Mouse (Mus musculus): ENCODE results near the gene Gm20605. TPM values are rescaled to one million over a fixed set of nuclear protein-coding genes. Genes with fewer than 3 reads are reported as not detected.
A peak's percentile ranks its signal among the peaks of the same experiment; 100 is the strongest.
"Not testable (repeated sequence)": the region's sequence is repeated elsewhere in the genome, so short reads cannot be mapped to it uniquely, and the experiment has no call there.

The Gm20605 gene
- polyA plus RNA-seq, 1 experiment, result 15.0 TPM

DNA sequence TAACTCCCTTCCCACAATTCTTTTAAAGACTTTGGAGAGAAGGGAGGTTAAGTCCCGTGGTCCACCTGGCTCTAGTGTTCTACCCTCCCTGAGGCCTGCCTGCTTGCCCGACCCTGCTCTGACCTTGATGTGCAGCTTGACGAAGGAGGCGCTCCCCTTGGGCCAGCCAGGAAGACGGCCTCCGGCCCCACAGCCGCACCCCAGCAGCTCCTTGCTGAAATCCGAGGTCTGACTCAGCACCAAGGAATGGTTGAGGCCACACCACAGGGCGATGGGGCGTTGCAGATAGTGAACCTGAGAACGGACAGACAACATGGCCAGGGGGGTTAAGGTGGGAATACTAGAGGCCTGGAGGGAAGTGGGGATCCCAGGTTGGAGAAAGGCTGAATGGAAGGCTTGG, 15.4 kb upstream of the Gm20605 start, which contains the start of gene Pcolce:
Gene Pcolce, minus strand, starts transcription at position 235 of the 400 bp plus-strand sequence.
- no peak within 1 kb of the TSS for H3K4me3 ChIP-seq (ENCODE audit: control insufficient read depth, low read depth, low read length)
- peaks cover 18% of the 10 kb centered on the region for H3K4me1 ChIP-seq (ENCODE audit: control insufficient read depth, insufficient read depth, low read length)
- no peaks in the 10 kb centered on the region for H3K27me3 ChIP-seq (ENCODE audit: control insufficient read depth, insufficient read depth, low read length)
- H3K27ac ChIP-seq (ENCODE audit: control insufficient read depth, insufficient read depth, low read depth, low read length), result peak within 1 kb of the TSS; percentile 7
- no peak for TF ChIP-seq CTCF (IDR thresholded peaks at IDR 0.05; ENCODE audit: control insufficient read depth, insufficient read depth, insufficient replicate concordance, low read depth, low read length)
- no peak for TF ChIP-seq POLR2A (IDR thresholded peaks at IDR 0.05; ENCODE audit: control insufficient read depth, low read depth, low read length)
- no peaks in the 10 kb centered on the region for H3K36me3 ChIP-seq (ENCODE audit: control insufficient read depth, insufficient read depth, low read length)

DNA sequence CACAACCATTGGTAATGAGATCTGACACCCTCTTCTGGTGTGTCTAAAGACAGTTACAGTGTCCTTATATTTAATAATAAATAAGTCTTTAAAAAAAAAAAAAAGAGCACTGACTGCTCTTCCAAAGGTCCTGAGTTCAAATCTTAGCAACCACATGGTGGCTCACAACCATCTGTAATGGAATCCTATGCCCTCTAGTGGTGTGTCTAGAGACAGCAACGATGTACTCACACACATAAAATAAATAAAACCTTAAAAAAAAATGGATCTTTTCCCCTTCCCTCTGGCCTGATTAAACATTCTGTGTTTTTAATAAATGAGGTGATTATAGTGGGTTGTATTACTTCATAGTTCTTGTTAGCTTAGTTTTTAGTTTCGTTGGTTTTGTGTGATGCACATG, 14.1 kb upstream of the Gm20605 start:
- H3K27me3 ChIP-seq (ENCODE audit: control insufficient read depth, insufficient read depth, low read length); H3K36me3 ChIP-seq (ENCODE audit: control insufficient read depth, insufficient read depth, low read length); H3K27ac ChIP-seq (ENCODE audit: control insufficient read depth, insufficient read depth, low read depth, low read length); H3K4me3 ChIP-seq (ENCODE audit: control insufficient read depth, low read depth, low read length): not testable (repeated sequence)
- peaks cover 11% of the 10 kb centered on the region for H3K4me1 ChIP-seq (ENCODE audit: control insufficient read depth, insufficient read depth, low read length)

DNA sequence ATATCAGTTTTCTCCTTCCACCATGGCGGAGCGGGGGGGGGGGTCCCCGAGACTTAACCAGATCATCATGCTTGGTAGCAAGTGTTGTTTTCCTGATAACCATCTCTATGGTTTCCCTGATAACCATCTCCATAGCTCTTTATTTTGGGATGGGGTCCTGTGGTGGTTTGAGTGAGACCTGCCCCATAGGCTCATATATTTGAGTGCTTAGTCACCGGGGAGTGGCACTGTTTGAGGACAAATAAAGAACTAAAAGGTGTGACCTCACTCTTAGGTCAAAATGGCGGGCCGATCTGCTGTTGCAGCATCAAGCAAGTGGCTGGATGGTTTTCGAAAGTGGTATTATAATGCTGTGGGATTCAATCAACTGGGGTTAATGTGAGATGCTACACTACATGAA, 13.6 kb upstream of the Gm20605 start:
- Histone ChIP-seq H3K36me3 (ENCODE audit: control insufficient read depth, insufficient read depth, low read length) (no peaks in the 10 kb centered on the region), H3K4me3 (ENCODE audit: control insufficient read depth, low read depth, low read length) (no peak overlapping the region), H3K4me1 (ENCODE audit: control insufficient read depth, insufficient read depth, low read length) (peaks cover 7% of the 10 kb centered on the region), H3K27ac (ENCODE audit: control insufficient read depth, insufficient read depth, low read depth, low read length) (no peak overlapping the region), H3K27me3 (ENCODE audit: control insufficient read depth, insufficient read depth, low read length) (no peaks in the 10 kb centered on the region)
- TF ChIP-seq CTCF (IDR thresholded peaks at IDR 0.05; ENCODE audit: control insufficient read depth, insufficient read depth, insufficient replicate concordance, low read depth, low read length) (no peak), POLR2A (IDR thresholded peaks at IDR 0.05; ENCODE audit: control insufficient read depth, low read depth, low read length) (no peak)

DNA sequence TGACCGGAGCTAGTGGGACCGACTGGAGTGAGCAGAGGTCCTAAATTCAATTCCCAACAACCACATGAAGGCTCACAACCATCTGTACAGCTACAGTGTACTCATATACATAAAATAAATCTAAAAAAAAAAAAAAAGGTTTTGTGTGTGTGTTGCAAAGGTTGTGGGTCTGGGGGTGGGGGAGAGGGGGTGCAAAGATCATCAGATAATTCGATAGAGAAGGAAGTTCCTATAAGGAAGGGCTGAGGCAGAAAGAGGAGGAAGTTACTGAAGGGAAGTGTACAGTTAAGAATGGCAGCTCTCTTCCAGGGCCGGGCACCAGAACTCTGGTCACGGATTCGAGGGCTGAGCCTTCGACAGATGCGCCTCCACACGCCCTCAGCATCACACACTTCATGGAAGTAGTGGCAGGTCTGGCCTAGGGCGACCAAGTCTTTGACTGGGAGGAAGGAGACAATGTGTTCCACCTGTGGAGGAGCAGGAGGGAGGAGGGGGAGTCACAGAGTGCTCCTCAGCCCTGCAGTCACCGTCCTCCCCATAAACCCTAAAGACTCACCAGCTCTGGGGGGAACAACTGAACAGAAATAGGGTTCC, 4.9 kb upstream of the Gm20605 start:
- no peaks in the 10 kb centered on the region for H3K27me3 ChIP-seq (ENCODE audit: control insufficient read depth, insufficient read depth, low read length)
- H3K27ac ChIP-seq (ENCODE audit: control insufficient read depth, insufficient read depth, low read depth, low read length), result peak overlapping the region; percentile 35; the same call in 1 of the 2 replicates
- H3K4me3 ChIP-seq (ENCODE audit: control insufficient read depth, low read depth, low read length), result peak overlapping the region; percentile 87
- TF ChIP-seq CTCF (IDR thresholded peaks at IDR 0.05; ENCODE audit: control insufficient read depth, insufficient read depth, insufficient replicate concordance, low read depth, low read length) (no peak), POLR2A (IDR thresholded peaks at IDR 0.05; ENCODE audit: control insufficient read depth, low read depth, low read length) (peak; percentile 20; the same call in 1 of the 2 replicates)
- no peaks in the 10 kb centered on the region; the same call in none of the 2 replicates for H3K4me1 ChIP-seq (ENCODE audit: control insufficient read depth, insufficient read depth, low read length)
- no peaks in the 10 kb centered on the region for H3K36me3 ChIP-seq (ENCODE audit: control insufficient read depth, insufficient read depth, low read length)

DNA sequence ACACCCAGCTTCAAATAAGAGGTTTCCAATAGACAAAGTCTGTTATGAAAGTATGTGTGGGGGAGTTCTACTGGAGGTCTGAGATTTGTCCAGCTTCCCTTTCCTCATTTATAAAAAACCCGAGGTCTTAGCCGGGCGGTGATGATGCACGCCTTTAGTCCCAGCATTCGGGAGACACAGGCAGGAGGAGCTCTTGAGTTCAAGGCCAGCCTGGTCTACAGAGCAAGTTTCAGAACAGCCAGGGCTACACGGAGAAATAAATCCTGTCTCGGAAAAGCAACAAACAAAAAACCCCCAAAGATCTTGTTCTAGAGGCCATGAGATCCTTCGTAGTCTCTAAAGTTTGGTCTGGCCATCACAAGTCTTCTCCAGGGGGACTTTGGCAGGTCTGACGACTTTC, 984 bp upstream of the Gm20605 start:
- Histone ChIP-seq H3K4me3 (ENCODE audit: control insufficient read depth, low read depth, low read length) (peak overlapping the region; percentile 92), H3K4me1 (ENCODE audit: control insufficient read depth, insufficient read depth, low read length) (peaks cover 8% of the 10 kb centered on the region), H3K36me3 (ENCODE audit: control insufficient read depth, insufficient read depth, low read length) (no peaks in the 10 kb centered on the region), H3K27me3 (ENCODE audit: control insufficient read depth, insufficient read depth, low read length) (no peaks in the 10 kb centered on the region), H3K27ac (ENCODE audit: control insufficient read depth, insufficient read depth, low read depth, low read length) (peak overlapping the region; percentile 97)
- TF ChIP-seq CTCF (IDR thresholded peaks at IDR 0.05; ENCODE audit: control insufficient read depth, insufficient read depth, insufficient replicate concordance, low read depth, low read length), result no peak
- TF ChIP-seq POLR2A (IDR thresholded peaks at IDR 0.05; ENCODE audit: control insufficient read depth, low read depth, low read length), result no peak

DNA sequence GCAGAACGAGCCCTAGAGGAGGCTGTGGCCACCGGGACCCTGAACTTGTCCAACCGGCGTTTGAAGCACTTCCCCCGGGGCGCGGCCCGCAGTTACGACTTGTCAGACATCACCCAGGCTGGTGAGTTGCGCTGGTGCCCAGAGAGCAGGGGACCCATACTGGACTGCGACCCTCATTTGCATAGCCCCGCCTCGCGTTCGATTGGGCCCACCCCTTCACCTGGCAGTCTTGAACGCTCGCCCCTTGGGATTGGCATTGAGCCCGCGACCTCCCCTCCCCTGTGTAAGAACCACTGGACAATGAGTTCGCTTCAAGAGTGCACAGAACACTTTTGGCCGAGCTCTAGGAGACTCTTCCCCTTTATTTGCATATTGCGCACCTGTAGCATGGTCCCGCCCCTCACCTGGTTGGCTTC, 339 bp downstream of the Gm20605 start:
- H3K4me1 ChIP-seq (ENCODE audit: control insufficient read depth, insufficient read depth, low read length), result peaks cover 8% of the 10 kb centered on the region
- H3K27me3 ChIP-seq (ENCODE audit: control insufficient read depth, insufficient read depth, low read length), result no peaks in the 10 kb centered on the region
- H3K36me3 ChIP-seq (ENCODE audit: control insufficient read depth, insufficient read depth, low read length), result no peaks in the 10 kb centered on the region
- peak overlapping the region; percentile 97 for H3K27ac ChIP-seq (ENCODE audit: control insufficient read depth, insufficient read depth, low read depth, low read length)
- H3K4me3 ChIP-seq (ENCODE audit: control insufficient read depth, low read depth, low read length), result peak overlapping the region; percentile 92
- TF ChIP-seq CTCF (IDR thresholded peaks at IDR 0.05; ENCODE audit: control insufficient read depth, insufficient read depth, insufficient replicate concordance, low read depth, low read length) (no peak), POLR2A (IDR thresholded peaks at IDR 0.05; ENCODE audit: control insufficient read depth, low read depth, low read length) (no peak; the same call in 1 of the 2 replicates)

DNA sequence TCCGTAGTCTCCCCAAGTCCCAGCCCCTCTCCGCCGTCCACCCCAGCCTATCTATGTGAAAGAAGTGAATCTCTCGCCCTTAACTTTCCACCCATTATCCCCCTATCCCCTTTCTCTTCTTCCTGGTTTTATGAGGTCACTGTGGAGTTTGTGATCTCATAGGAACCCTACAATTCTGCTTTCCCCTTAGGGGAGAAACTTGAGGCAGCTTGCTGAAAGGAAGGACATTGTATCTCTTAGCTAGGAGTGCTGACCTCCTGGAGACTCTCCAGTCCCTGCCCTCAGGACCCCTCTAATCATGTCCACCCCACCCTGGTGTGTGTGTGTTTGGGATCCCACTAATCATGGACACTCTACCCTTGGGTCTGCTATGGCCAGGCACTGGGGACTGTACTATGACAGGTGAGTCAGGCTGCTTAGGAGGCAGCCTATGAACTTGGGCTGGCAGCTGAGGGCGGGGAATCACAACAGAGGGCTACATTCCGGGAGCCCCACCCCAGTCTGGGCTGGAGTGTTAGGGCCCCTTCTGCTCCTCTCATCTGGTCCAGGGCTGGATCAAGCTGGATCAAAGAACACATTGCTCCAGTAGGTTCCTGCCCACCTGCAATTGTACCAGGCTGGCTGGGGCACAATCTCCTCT, 1.1 kb downstream of the Gm20605 start:
- H3K4me3 ChIP-seq (ENCODE audit: control insufficient read depth, low read depth, low read length), result peak overlapping the region; percentile 92
- H3K4me1 ChIP-seq (ENCODE audit: control insufficient read depth, insufficient read depth, low read length), result peaks cover 8% of the 10 kb centered on the region
- no peaks in the 10 kb centered on the region for H3K36me3 ChIP-seq (ENCODE audit: control insufficient read depth, insufficient read depth, low read length)
- TF ChIP-seq CTCF (IDR thresholded peaks at IDR 0.05; ENCODE audit: control insufficient read depth, insufficient read depth, insufficient replicate concordance, low read depth, low read length) (no peak), POLR2A (IDR thresholded peaks at IDR 0.05; ENCODE audit: control insufficient read depth, low read depth, low read length) (peak; percentile 48; the same call in 1 of the 2 replicates)
- H3K27ac ChIP-seq (ENCODE audit: control insufficient read depth, insufficient read depth, low read depth, low read length), result peak overlapping the region; percentile 97
- H3K27me3 ChIP-seq (ENCODE audit: control insufficient read depth, insufficient read depth, low read length), result no peaks in the 10 kb centered on the region

Measured in testis, adult 2 months (tissue).